Mouse (Mus musculus) megakaryocyte, embryonic 14.5 days (primary cell): Measurements from ENCODE around the gene Mapk8ip3. TPM values are rescaled to one million over a fixed set of nuclear protein-coding genes. Genes with fewer than 3 reads are reported as not detected.

ENCODE experiments used
- H3K27me3 ChIP-seq: replicated peaks from 2 replicates; pipeline ENCODE3; 2012; ENCODE audit warnings: inconsistent platforms
- H3K36me3 ChIP-seq: replicated peaks from 2 replicates; pipeline ENCODE3; 2012; ENCODE audit warnings: low read length, inconsistent platforms, mixed read lengths
- H3K4me1 ChIP-seq: 2 replicates; pipeline ENCODE4 v1.6.1; 2012; ENCODE audit warnings: inconsistent platforms
- H3K4me3 ChIP-seq: replicated peaks from 2 replicates; pipeline ENCODE3; 2012; ENCODE audit warnings: moderate library complexity, mild to moderate bottlenecking, inconsistent platforms
- H3K9me3 ChIP-seq: 2 replicates; pipeline ENCODE4 v1.6.1; 2012; ENCODE audit warnings: inconsistent platforms
- FLI1 ChIP-seq: IDR thresholded peaks from 2 replicates; pipeline ENCODE4 v1.6.1; 2012; ENCODE audit warnings: low read length, inconsistent platforms, mixed read lengths
- GATA1 ChIP-seq: IDR thresholded peaks from 3 replicates; pipeline ENCODE4 v1.6.1; 2012; ENCODE audit warnings: mixed read lengths, low read length, inconsistent platforms, borderline replicate concordance
- polyA plus RNA-seq: library from polyadenylated mRNA; stranded (reverse); fragments of >175 nt; gene quantifications from 2 replicates; pipeline ENCODE4 v1.2.3, GENCODE M21; 2012; ENCODE audit warnings: low replicate concordance; ENCODE audit not compliant: insufficient read depth

The Mapk8ip3 gene
- polyA plus RNA-seq, 1 experiment: 20.5 TPM

- peak; percentile 77; the same call in 1 of the 2 replicates for TF ChIP-seq FLI1
- no peak for TF ChIP-seq GATA1
- H3K27me3 ChIP-seq: no peaks in the 10 kb centered on the region
- peak within 1 kb of the TSS; percentile 94 for H3K4me3 ChIP-seq
- peaks cover 72% of the 10 kb centered on the region for H3K36me3 ChIP-seq
- no peaks in the 10 kb centered on the region for H3K9me3 ChIP-seq
- H3K4me1 ChIP-seq: peaks cover 82% of the 10 kb centered on the region
Observed at GRCm38 (mm10) chr17:24894995-24895547, 41.7 kb downstream of the Mapk8ip3 start, which contains the start of the genes Eme2 and Mrps34. TSS of gene Eme2 (minus strand) at chr17:24895087. TSS of gene Mrps34 (plus strand) at chr17:24895116.

- peaks cover 72% of the 10 kb centered on the region for H3K36me3 ChIP-seq
- H3K4me1 ChIP-seq: peaks cover 77% of the 10 kb centered on the region
- no peaks in the 10 kb centered on the region for H3K9me3 ChIP-seq
- peak overlapping the region; percentile 94 for H3K4me3 ChIP-seq
- no peak for TF ChIP-seq GATA1
- TF ChIP-seq FLI1: no peak
- H3K27me3 ChIP-seq: no peaks in the 10 kb centered on the region
Observed at GRCm38 (mm10) chr17:24894061-24894994, 42.4 kb downstream of the Mapk8ip3 start.

GRCm38 (mm10) chr17:24893276-24893675 is 43.5 kb downstream of the Mapk8ip3 start:
- Histone ChIP-seq H3K9me3 (no peaks in the 10 kb centered on the region), H3K27me3 (no peaks in the 10 kb centered on the region), H3K4me1 (peaks cover 74% of the 10 kb centered on the region), H3K4me3 (peak overlapping the region; percentile 53), H3K36me3 (peaks cover 70% of the 10 kb centered on the region)
- no peak for TF ChIP-seq GATA1
- no peak for TF ChIP-seq FLI1

GRCm38 (mm10) chr17:24892785-24893184 is 44.0 kb downstream of the Mapk8ip3 start:
- TF ChIP-seq FLI1 (no peak), GATA1 (no peak)
- H3K4me1 ChIP-seq: peaks cover 75% of the 10 kb centered on the region
- H3K9me3 ChIP-seq: no peaks in the 10 kb centered on the region
- peaks cover 68% of the 10 kb centered on the region for H3K36me3 ChIP-seq
- H3K27me3 ChIP-seq: no peaks in the 10 kb centered on the region
- H3K4me3 ChIP-seq: peak overlapping the region; percentile 53

GRCm38 (mm10) chr17:24891321-24891720 is 45.5 kb downstream of the Mapk8ip3 start:
- Histone ChIP-seq H3K27me3 (no peaks in the 10 kb centered on the region), H3K4me3 (no peak overlapping the region), H3K4me1 (peaks cover 68% of the 10 kb centered on the region), H3K9me3 (no peaks in the 10 kb centered on the region), H3K36me3 (peaks cover 57% of the 10 kb centered on the region)
- TF ChIP-seq GATA1 (no peak), FLI1 (no peak)

DNA sequence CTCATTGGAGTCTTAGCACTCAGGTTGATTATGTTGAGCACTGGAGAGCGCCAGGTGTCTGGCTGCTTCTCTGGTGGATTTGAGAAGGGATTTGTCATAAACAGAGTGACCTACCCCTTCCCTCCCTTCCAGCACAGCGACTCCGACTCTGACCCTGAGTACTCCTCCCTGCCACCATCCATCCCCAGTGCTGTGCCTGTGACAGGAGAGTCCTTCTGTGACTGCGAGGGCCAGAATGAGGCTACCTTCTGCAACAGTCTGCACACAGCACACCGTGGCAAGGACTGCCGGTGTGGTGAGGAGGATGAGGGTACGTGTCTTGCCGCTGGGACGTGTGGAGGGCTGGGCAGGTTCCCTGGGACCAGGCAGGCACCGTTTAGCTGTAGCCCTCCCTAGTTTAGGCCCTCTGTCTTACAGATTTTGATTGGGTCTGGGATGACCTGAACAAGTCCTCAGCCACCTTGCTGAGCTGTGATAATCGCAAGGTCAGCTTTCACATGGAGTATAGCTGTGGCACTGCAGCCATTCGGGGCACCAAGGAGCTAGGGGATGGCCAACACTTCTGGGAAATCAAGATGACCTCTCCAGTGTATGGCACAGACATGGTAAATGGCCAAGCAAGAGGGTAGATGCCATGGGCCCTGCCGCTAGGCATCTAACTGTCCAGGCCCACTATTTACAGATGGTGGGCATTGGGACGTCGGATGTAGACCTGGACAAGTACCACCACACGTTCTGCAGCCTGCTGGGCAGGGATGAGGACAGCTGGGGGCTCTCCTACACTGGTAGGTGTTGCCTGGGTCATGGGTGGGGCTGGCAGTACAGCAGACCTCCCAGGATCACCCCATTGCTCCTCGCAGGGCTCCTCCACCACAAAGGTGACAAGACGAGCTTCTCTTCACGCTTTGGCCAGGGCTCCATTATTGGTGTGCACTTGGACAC is 46.4 kb downstream of the Mapk8ip3 start:
- TF ChIP-seq FLI1 (no peak), GATA1 (no peak)
- peaks cover 57% of the 10 kb centered on the region for H3K36me3 ChIP-seq
- H3K9me3 ChIP-seq: no peaks in the 10 kb centered on the region
- peaks cover 63% of the 10 kb centered on the region for H3K4me1 ChIP-seq
- H3K4me3 ChIP-seq: peak overlapping the region; percentile 69
- no peaks in the 10 kb centered on the region for H3K27me3 ChIP-seq

- H3K27me3 ChIP-seq: no peaks in the 10 kb centered on the region
- peak overlapping the region; percentile 4 for H3K4me3 ChIP-seq
- no peaks in the 10 kb centered on the region for H3K9me3 ChIP-seq
- peaks cover 67% of the 10 kb centered on the region for H3K4me1 ChIP-seq
- H3K36me3 ChIP-seq: peaks cover 69% of the 10 kb centered on the region
- no peak for TF ChIP-seq GATA1
- TF ChIP-seq FLI1: no peak
Observed at GRCm38 (mm10) chr17:24888862-24889261, 47.9 kb downstream of the Mapk8ip3 start.

- H3K36me3 ChIP-seq: peaks cover 69% of the 10 kb centered on the region
- no peaks in the 10 kb centered on the region for H3K9me3 ChIP-seq
- TF ChIP-seq FLI1 (no peak), GATA1 (no peak)
- no peaks in the 10 kb centered on the region for H3K27me3 ChIP-seq
- H3K4me3 ChIP-seq: peak overlapping the region; percentile 99
- peaks cover 62% of the 10 kb centered on the region for H3K4me1 ChIP-seq
Observed at GRCm38 (mm10) chr17:24887291-24888080, 49.3 kb downstream of the Mapk8ip3 start.

- no peak for TF ChIP-seq FLI1
- no peak for TF ChIP-seq GATA1
- H3K4me3 ChIP-seq: peak overlapping the region; percentile 99
- peaks cover 65% of the 10 kb centered on the region for H3K4me1 ChIP-seq
- no peaks in the 10 kb centered on the region for H3K9me3 ChIP-seq
- no peaks in the 10 kb centered on the region for H3K27me3 ChIP-seq
- H3K36me3 ChIP-seq: peaks cover 69% of the 10 kb centered on the region
Observed at GRCm38 (mm10) chr17:24886932-24887271, 49.9 kb downstream of the Mapk8ip3 start.
